In the genomic region with DNA sequence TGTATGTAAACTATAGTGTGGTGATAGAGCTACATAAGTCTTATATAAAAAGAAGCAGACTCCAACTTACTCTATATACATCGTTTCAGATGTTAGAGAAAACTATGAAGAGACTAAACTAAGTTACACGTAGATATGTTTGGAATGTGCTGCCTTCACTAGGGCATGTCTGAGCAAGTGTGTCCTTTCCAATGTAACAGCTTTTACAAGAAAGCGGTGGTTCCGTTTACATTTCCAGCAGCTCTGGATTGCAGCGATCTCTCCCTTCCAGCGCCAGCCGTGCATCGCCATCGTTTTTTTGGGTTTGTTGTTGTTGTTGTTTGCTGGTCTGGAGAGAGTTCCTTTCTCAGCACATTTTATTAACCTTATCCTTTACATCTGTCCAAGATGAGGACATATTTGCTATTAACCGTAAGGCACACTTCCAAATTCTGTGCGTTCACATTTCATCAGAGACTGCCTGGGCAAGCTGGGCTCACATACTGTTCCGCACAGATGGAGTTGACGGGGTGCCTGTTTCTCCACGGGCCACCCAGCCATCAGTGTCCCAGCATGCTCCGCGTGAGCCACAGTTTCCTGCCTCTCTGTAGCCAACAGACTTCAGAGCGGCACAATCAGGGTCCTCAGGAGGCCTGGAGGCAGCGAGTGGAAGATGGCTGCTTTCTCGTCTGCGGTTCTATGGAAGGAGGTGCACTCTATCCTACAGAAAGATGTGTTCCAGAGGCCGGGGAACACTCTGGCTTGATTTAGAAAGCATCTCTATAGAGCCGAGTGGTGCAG, we compare ENCODE assay signal across 9 mouse cellular contexts.
DNase-seq lines count a peak whose midpoint lies in the region; ATAC-seq lines count a peak whose summit lies in the region.
"Had no signal": no experiment of that assay in that cellular context is flagged by ENCODE, and none has a peak within 500 bp of the region (broad histone marks: within the 10 kb centered on the region; RNA-seq: fewer than 3 reads in every experiment).

No protein-coding gene starts in this region.

- H3K4me2 ChIP-seq in neural tube, embryonic 13.5 days, result no peak overlapping the region
- H3K4me2 ChIP-seq in forebrain, embryonic 14.5 days (ENCODE audit: low read length), result no peak overlapping the region
- H3K4me2 ChIP-seq: liver, embryonic 15.5 days had no signal

- H3K4me1 ChIP-seq in neural tube, embryonic 13.5 days (replicated peaks), result peaks cover 23% of the 10 kb centered on the region
- peaks cover 17% of the 10 kb centered on the region for H3K4me1 ChIP-seq in forebrain, embryonic 14.5 days (ENCODE audit: control insufficient read depth, insufficient read depth, low read length)
- H3K4me1 ChIP-seq: liver, embryonic 15.5 days had no signal

- no peak overlapping the region for H3K4me3 ChIP-seq in neural tube, embryonic 13.5 days
- H3K4me3 ChIP-seq in forebrain, embryonic 14.5 days (ENCODE audit: low read depth, low read length), result no peak overlapping the region
- H3K4me3 ChIP-seq: liver, embryonic 15.5 days had no signal

- H3K36me3 ChIP-seq in neural tube, embryonic 13.5 days, result no peaks in the 10 kb centered on the region
- H3K36me3 ChIP-seq in forebrain, embryonic 14.5 days (ENCODE audit: control insufficient read depth, insufficient read depth, low read length), result no peaks in the 10 kb centered on the region
- H3K36me3 ChIP-seq: liver, embryonic 15.5 days had no signal

- DNase-seq in neural tube, embryonic 10.5 days (ENCODE audit: extremely low spot score, low spot score), result no peak
- DNase-seq in forebrain, embryonic 14.5 days (ENCODE audit: low spot score), result peak; percentile 53
- peak; percentile 48 to 70 for DNase-seq in layer of hippocampus, postnatal 10 days (ENCODE audit: low spot score in 2 of 2)
- no peak for DNase-seq in spleen, postnatal 4 days (ENCODE audit: low spot score in 2 of 2)
- DNase-seq in thymus, adult 18-20 months, result no peak
- DNase-seq in thymus, postnatal 4 days, result no peak
- no peak for DNase-seq in kidney, adult 18-20 months

- no peaks in the 10 kb centered on the region for H3K27me3 ChIP-seq in neural tube, embryonic 13.5 days
- no peaks in the 10 kb centered on the region for H3K27me3 ChIP-seq in forebrain, embryonic 14.5 days (replicated peaks; ENCODE audit: control insufficient read depth, insufficient read depth, low read length)
- H3K27me3 ChIP-seq: liver, embryonic 15.5 days had no signal

- peak overlapping the region; percentile 35; the same call in 1 of the 2 replicates for H3K27ac ChIP-seq in neural tube, embryonic 13.5 days (replicated peaks)
- H3K27ac ChIP-seq in forebrain, embryonic 14.5 days (ENCODE audit: low read depth, low read length), result peak overlapping the region; percentile 54; the same call in 1 of the 2 replicates
- H3K27ac ChIP-seq: liver, embryonic 15.5 days had no signal

- WGBS in neural tube, embryonic 13.5 days, result 75% methylated on average over 22 of the region's 22 CpGs
- WGBS in forebrain, embryonic 14.5 days, result 75% methylated on average over 22 of the region's 22 CpGs

- ATAC-seq in neural tube, embryonic 13.5 days (ENCODE audit: low read depth), result peak; percentile 49; the same call in 1 of the 2 replicates
- peak; percentile 65; the same call in 1 of the 2 replicates for ATAC-seq in forebrain, embryonic 14.5 days

- no peaks in the 10 kb centered on the region for H3K9me3 ChIP-seq in neural tube, embryonic 13.5 days
- no peaks in the 10 kb centered on the region for H3K9me3 ChIP-seq in forebrain, embryonic 14.5 days (replicated peaks; ENCODE audit: control insufficient read depth, low read length)
- H3K9me3 ChIP-seq: liver, embryonic 15.5 days had no signal

- no peak overlapping the region for H3K9ac ChIP-seq in neural tube, embryonic 13.5 days
- no peak overlapping the region for H3K9ac ChIP-seq in forebrain, embryonic 14.5 days (ENCODE audit: low read length)
- H3K9ac ChIP-seq: liver, embryonic 15.5 days had no signal

Comparison
In these comparisons a context has a peak if more than half of its experiments do, and no peak if none do; other contexts are left out.
1. DNase-seq: peak in forebrain, embryonic 14.5 days (single experiment) and layer of hippocampus, postnatal 10 days (2 of 2); none in neural tube, embryonic 10.5 days (single experiment), spleen, postnatal 4 days (0 of 2), thymus, adult 18-20 months (0 of 2), thymus, postnatal 4 days (single experiment) and kidney, adult 18-20 months (single experiment).